Mouse (Mus musculus): ENCODE data around the gene Slc1a5. TPM values are rescaled to one million over a fixed set of nuclear protein-coding genes. Genes with fewer than 3 reads are reported as not detected.

Slc1a5 gene
- total and polyA plus RNA-seq, 2 experiments from 2014 or later = 28.1 to 81.4 TPM

GRCm38 (mm10) chr7:16792316-16792715 lies 11.2 kb downstream of the Slc1a5 start:
- no peak for ATAC-seq (ENCODE audit: insufficient read depth, low read depth)
- Histone ChIP-seq H3K4me2 (ENCODE audit: low read depth, low read length) (no peak overlapping the region), H3K36me3 (replicated peaks; ENCODE audit: control insufficient read depth, insufficient read depth, low read length) (peaks cover 35% of the 10 kb centered on the region), H3K4me3 (ENCODE audit: low read depth, low read length) (no peak overlapping the region), H3K9me3 (replicated peaks; ENCODE audit: control insufficient read depth, low read length) (no peaks in the 10 kb centered on the region), H3K9ac (replicated peaks; ENCODE audit: low read depth, low read length) (no peak overlapping the region), H3K4me1 (ENCODE audit: control insufficient read depth, insufficient read depth) (no peaks in the 10 kb centered on the region; the same call in 1 of the 2 replicates), H3K27me3 (ENCODE audit: control insufficient read depth, insufficient read depth, low read length) (no peaks in the 10 kb centered on the region), H3K27ac (ENCODE audit: low read depth) (no peak overlapping the region; the same call in 1 of the 2 replicates)
- DNase-seq (ENCODE audit: low spot score) = no peak
- WGBS = 56% methylated on average over 5 of the region's 5 CpGs
- TF ChIP-seq EP300 (IDR thresholded peaks at IDR 0.05; ENCODE audit: low read depth) (no peak), CTCF (IDR thresholded peaks at IDR 0.05; ENCODE audit: low read depth) (no peak)

DNA sequence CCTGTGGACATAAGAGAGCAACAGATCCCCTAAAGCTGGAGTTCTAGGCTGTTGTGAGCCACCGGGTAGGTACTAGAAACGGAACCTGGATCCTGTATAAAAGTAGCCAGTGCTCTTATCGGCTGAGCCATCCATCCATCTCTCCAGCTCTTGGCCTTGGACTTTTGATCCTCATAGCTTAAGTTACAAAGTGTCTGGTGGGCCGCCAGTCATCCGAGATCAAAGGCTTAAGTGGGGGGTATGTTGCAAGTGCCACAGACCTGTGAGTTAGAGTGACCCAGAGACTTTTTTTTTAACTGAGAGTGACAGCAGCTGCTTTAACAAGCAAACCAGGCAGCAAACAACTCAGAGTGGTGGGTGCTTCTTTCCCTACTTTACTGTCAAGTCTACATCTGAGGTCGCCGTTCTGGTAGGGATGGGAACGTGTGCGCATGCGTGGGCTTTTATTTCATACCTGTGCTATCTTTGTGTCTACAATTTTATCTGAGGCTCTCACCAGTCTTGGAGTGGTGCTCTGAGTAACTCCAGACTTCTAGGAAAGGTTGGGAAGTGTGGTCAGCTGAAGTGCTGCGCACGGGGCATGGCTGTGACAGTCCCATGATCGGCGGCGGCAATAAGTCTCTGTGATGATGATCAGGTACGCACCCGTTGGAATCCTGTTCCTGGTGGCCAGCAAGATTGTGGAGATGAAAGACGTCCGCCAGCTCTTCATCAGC lies 12.0 kb downstream of the Slc1a5 start:
- Histone ChIP-seq H3K9ac (replicated peaks; ENCODE audit: low read depth, low read length) (no peak overlapping the region), H3K36me3 (replicated peaks; ENCODE audit: control insufficient read depth, insufficient read depth, low read length) (peaks cover 35% of the 10 kb centered on the region), H3K27ac (ENCODE audit: low read depth) (0 out of 2 replicates have a peak overlapping the region, but pooled peaks have one; percentile 19)

DNA sequence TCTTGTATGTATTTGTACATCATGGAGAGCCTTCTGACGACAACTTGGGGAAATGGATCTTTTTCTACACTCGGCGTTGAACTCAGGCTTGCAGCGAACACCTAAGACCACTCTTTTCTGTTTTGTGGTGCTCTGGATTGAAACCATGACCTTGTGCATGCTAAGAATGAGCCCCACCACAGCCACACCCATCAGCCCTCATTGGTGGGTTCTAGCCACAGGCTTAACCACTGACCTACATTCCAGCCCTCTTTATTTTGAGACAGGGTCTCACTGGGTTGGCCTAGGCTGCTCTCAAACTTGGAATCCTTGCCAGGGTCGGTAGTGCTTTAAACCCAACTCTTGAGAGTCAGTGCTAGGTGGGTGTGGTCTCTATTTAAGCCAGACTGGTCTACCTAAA lies 13.7 kb downstream of the Slc1a5 start:
- no peak for DNase-seq (ENCODE audit: low spot score)
- H3K4me1 ChIP-seq (ENCODE audit: control insufficient read depth, insufficient read depth) = no peaks in the 10 kb centered on the region; the same call in 1 of the 2 replicates
- H3K27me3 ChIP-seq (ENCODE audit: control insufficient read depth, insufficient read depth, low read length) = no peaks in the 10 kb centered on the region
- H3K27ac ChIP-seq (ENCODE audit: low read depth) = no peak overlapping the region
- 86% methylated on average over 5 of the region's 5 CpGs for WGBS
- no peak overlapping the region for H3K4me2 ChIP-seq (ENCODE audit: low read depth, low read length)
- no peak overlapping the region for H3K9ac ChIP-seq (replicated peaks; ENCODE audit: low read depth, low read length)
- H3K36me3 ChIP-seq (replicated peaks; ENCODE audit: control insufficient read depth, insufficient read depth, low read length) = peaks cover 33% of the 10 kb centered on the region
- no peak overlapping the region for H3K4me3 ChIP-seq (ENCODE audit: low read depth, low read length)
- no peaks in the 10 kb centered on the region for H3K9me3 ChIP-seq (replicated peaks; ENCODE audit: control insufficient read depth, low read length)
- no peak for ATAC-seq (ENCODE audit: insufficient read depth, low read depth)
- no peak for TF ChIP-seq CTCF (IDR thresholded peaks at IDR 0.05; ENCODE audit: low read depth)
- TF ChIP-seq EP300 (IDR thresholded peaks at IDR 0.05; ENCODE audit: low read depth) = no peak

More for the DNA sequence above, 12.0 kb downstream of the Slc1a5 start:
- Histone ChIP-seq H3K4me2 (ENCODE audit: low read depth, low read length) (peak overlapping the region; percentile 55), H3K4me3 (ENCODE audit: low read depth, low read length) (peak overlapping the region; percentile 27), H3K27me3 (ENCODE audit: control insufficient read depth, insufficient read depth, low read length) (no peaks in the 10 kb centered on the region), H3K9me3 (replicated peaks; ENCODE audit: control insufficient read depth, low read length) (no peaks in the 10 kb centered on the region), H3K4me1 (ENCODE audit: control insufficient read depth, insufficient read depth) (no peaks in the 10 kb centered on the region; the same call in 1 of the 2 replicates)
- ATAC-seq (ENCODE audit: insufficient read depth, low read depth) = peak; percentile 75
- no peak for TF ChIP-seq CTCF (IDR thresholded peaks at IDR 0.05; ENCODE audit: low read depth)
- peak; percentile 48; the same call in 1 of the 2 replicates for TF ChIP-seq EP300 (IDR thresholded peaks at IDR 0.05; ENCODE audit: low read depth)
- WGBS = 47% methylated on average over 19 of the region's 19 CpGs
- peak; percentile 62 for DNase-seq (ENCODE audit: low spot score)

- DNase-seq (ENCODE audit: low spot score) (peak; percentile 36), ATAC-seq (ENCODE audit: insufficient read depth, low read depth) (0 out of 2 replicates have a peak, but pooled peaks have one; percentile 18)
- 33% methylated on average over 8 of the region's 8 CpGs for WGBS
- Histone ChIP-seq H3K27ac (ENCODE audit: low read depth) (no peak overlapping the region), H3K4me1 (ENCODE audit: control insufficient read depth, insufficient read depth) (no peaks in the 10 kb centered on the region), H3K9ac (replicated peaks; ENCODE audit: low read depth, low read length) (no peak overlapping the region), H3K4me3 (ENCODE audit: low read depth, low read length) (no peak overlapping the region), H3K27me3 (ENCODE audit: control insufficient read depth, insufficient read depth, low read length) (no peaks in the 10 kb centered on the region), H3K4me2 (ENCODE audit: low read depth, low read length) (no peak overlapping the region), H3K9me3 (replicated peaks; ENCODE audit: control insufficient read depth, low read length) (no peaks in the 10 kb centered on the region), H3K36me3 (replicated peaks; ENCODE audit: control insufficient read depth, insufficient read depth, low read length) (peaks cover 18% of the 10 kb centered on the region)
- TF ChIP-seq CTCF (IDR thresholded peaks at IDR 0.05; ENCODE audit: low read depth) (peak; percentile 70), EP300 (IDR thresholded peaks at IDR 0.05; ENCODE audit: low read depth) (no peak)
These were observed 23.4 kb downstream of the Slc1a5 start for GRCm38 (mm10) chr7:16804409-16805028.

- no peak for ATAC-seq (ENCODE audit: insufficient read depth, low read depth)
- Histone ChIP-seq H3K4me2 (ENCODE audit: low read depth, low read length) (no peak overlapping the region), H3K9me3 (replicated peaks; ENCODE audit: control insufficient read depth, low read length) (no peaks in the 10 kb centered on the region), H3K4me1 (ENCODE audit: control insufficient read depth, insufficient read depth) (no peaks in the 10 kb centered on the region; the same call in 1 of the 2 replicates), H3K27ac (ENCODE audit: low read depth) (no peak overlapping the region), H3K36me3 (replicated peaks; ENCODE audit: control insufficient read depth, insufficient read depth, low read length) (peaks cover 28% of the 10 kb centered on the region), H3K4me3 (ENCODE audit: low read depth, low read length) (no peak overlapping the region), H3K9ac (replicated peaks; ENCODE audit: low read depth, low read length) (no peak overlapping the region), H3K27me3 (ENCODE audit: control insufficient read depth, insufficient read depth, low read length) (no peaks in the 10 kb centered on the region)
- DNase-seq (ENCODE audit: low spot score) = no peak
- 85% methylated on average over 9 of the region's 9 CpGs for WGBS
- TF ChIP-seq CTCF (IDR thresholded peaks at IDR 0.05; ENCODE audit: low read depth) (no peak), EP300 (IDR thresholded peaks at IDR 0.05; ENCODE audit: low read depth) (no peak)
These were observed 26.8 kb downstream of the Slc1a5 start for GRCm38 (mm10) chr7:16807936-16808335.

Data from heart, postnatal 0 days (tissue).